Comparison of ENCODE assay signal across 8 mouse cellular contexts in the genomic region with DNA sequence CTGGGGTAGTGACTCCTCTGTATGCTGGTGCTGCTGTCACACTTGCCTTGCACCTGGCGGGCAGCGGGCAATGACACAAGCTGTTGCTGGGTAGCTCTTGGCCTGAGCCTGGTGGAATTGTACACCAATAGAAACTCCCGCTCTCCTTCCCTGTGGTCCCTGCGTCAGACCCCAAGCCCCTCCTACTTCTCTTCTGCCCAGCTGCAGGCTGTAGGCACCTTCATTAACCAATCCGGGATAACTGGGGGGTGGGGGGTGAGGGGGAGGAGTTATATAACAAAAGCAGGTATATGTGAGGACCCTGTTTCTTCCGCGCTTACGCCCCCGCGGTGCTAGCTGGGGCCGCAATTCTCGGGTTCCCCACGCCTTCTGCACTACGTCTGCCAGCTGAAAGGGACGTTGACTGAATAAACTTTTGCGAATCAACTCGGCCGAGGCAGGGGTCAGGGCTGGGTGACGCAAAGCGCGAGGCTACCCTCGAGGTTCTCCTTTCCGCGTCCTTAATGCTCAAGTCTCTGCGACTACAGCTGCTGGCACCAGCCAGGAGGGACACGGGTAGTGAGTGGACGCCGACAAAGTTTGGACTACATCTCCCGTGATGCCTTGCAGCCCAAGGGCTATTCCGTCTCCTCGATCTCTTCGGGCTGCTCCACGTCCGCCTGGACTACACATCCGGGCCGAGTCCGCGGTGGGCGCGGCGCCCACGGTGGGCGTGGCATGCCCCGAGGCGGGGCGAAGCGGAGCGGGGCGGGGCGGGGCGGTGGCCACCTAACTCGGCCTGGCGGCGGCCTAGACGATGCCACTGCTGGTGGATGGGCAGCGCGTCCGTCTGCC. TPM values are rescaled to one million over a fixed set of nuclear protein-coding genes. Genes with fewer than 3 reads are reported as not detected.
DNase-seq lines count a peak whose midpoint lies in the region; ATAC-seq and TF ChIP-seq lines count a peak whose summit lies in the region.

A gene (plus strand): TSS at position 286 of the 834 bp plus-strand sequence.

- no peaks in the 10 kb centered on the region; a peak in 1 of 4 replicates for H3K4me1 ChIP-seq in MEL (ENCODE audit: control insufficient read depth in 1 of 2, insufficient read depth in 2 of 2, low read length in 2 of 2)
- no peaks in the 10 kb centered on the region; the same call in 1 of the 2 replicates for H3K4me1 ChIP-seq in cerebellum, adult 2 months (ENCODE audit: control insufficient read depth, insufficient read depth, low read length)
- peaks cover 12% of the 10 kb centered on the region; the same call in 1 of the 2 replicates for H3K4me1 ChIP-seq in forebrain, postnatal 0 days (ENCODE audit: insufficient read depth)
- H3K4me1 ChIP-seq in lung, embryonic 15.5 days, result peaks cover 8% of the 10 kb centered on the region

- H3K36me3 ChIP-seq in MEL (ENCODE audit: control insufficient read depth in 1 of 2, insufficient read depth in 2 of 2, low read length in 2 of 2), result peaks cover 3 to 7% of the 10 kb centered on the region in 2 experiments; a peak in 3 of 4 replicates
- H3K36me3 ChIP-seq in forebrain, postnatal 0 days (ENCODE audit: insufficient read depth), result peaks cover 15% of the 10 kb centered on the region
- peaks cover 19% of the 10 kb centered on the region; the same call in 1 of the 2 replicates for H3K36me3 ChIP-seq in lung, embryonic 15.5 days

- H3K27me3 ChIP-seq in MEL (ENCODE audit: control insufficient read depth in 1 of 2, insufficient read depth in 2 of 2, low read length in 2 of 2), result no peaks in the 10 kb centered on the region
- no peaks in the 10 kb centered on the region for H3K27me3 ChIP-seq in cerebellum, adult 2 months (ENCODE audit: control insufficient read depth, insufficient read depth, low read length)
- H3K27me3 ChIP-seq in forebrain, postnatal 0 days (ENCODE audit: insufficient read depth, low read length), result no peaks in the 10 kb centered on the region
- H3K27me3 ChIP-seq in lung, embryonic 15.5 days, result no peaks in the 10 kb centered on the region

- ATAC-seq in forebrain, postnatal 0 days, result peak; percentile 96
- peak; percentile 97 for ATAC-seq in lung, embryonic 15.5 days (ENCODE audit: borderline replicate concordance, extremely low read depth, low FRiP score, low TSS enrichment)

- H3K79me2 ChIP-seq in MEL (ENCODE audit: control insufficient read depth, insufficient read depth, low read length, poor library complexity), result peaks cover 5% of the 10 kb centered on the region

- TF ChIP-seq POLR2A in MEL (IDR thresholded peaks at IDR 0.05; ENCODE audit: control insufficient read depth in 1 of 2, insufficient read depth in 1 of 2, low read depth in 1 of 2, low read length in 2 of 2, poor library complexity in 1 of 2), result peak in 1 of 2 experiments; percentile 19; a peak in 1 of 4 replicates
- TF ChIP-seq POLR2A in cerebellum, adult 2 months (IDR thresholded peaks at IDR 0.05; ENCODE audit: borderline replicate concordance, insufficient read depth, low read length), result peak; percentile 68

- TF ChIP-seq CTCF in MEL (IDR thresholded peaks at IDR 0.05 in 2 of 3, conservative IDR thresholded peaks at IDR 0.05 in 1 of 3; ENCODE audit: control insufficient read depth in 1 of 3, insufficient read depth in 1 of 3, low read depth in 2 of 3, low read length in 3 of 3, poor library complexity in 1 of 3, severe bottlenecking in 1 of 3), result no peak
- TF ChIP-seq CTCF in cerebellum, adult 2 months (IDR thresholded peaks at IDR 0.05; ENCODE audit: borderline replicate concordance, insufficient read depth, low read depth, low read length), result no peak
- TF ChIP-seq CTCF in forebrain, postnatal 0 days (IDR thresholded peaks at IDR 0.05; ENCODE audit: low read depth), result no peak

- peak within 1 kb of the TSS; percentile 76 for H3K9ac ChIP-seq in MEL (ENCODE audit: control insufficient read depth, low read depth, low read length, poor library complexity, severe bottlenecking)
- peak within 1 kb of the TSS; percentile 87 for H3K9ac ChIP-seq in forebrain, postnatal 0 days
- peak within 1 kb of the TSS; percentile 88 for H3K9ac ChIP-seq in lung, embryonic 15.5 days

- under 1% methylated on average over 58 of the region's 58 CpGs for WGBS in cerebellum, adult 2 months
- WGBS in forebrain, postnatal 0 days, result 4% methylated on average over 56 of the region's 58 CpGs
- under 1% methylated on average over 58 of the region's 58 CpGs for WGBS in lung, embryonic 15.5 days

- peak within 1 kb of the TSS; percentile 20 for H3K27ac ChIP-seq in MEL (ENCODE audit: control insufficient read depth, low read depth, low read length)
- peak within 1 kb of the TSS; percentile 74 for H3K27ac ChIP-seq in cerebellum, adult 2 months (ENCODE audit: insufficient read depth, low read length)
- peak within 1 kb of the TSS; percentile 93 for H3K27ac ChIP-seq in forebrain, postnatal 0 days (ENCODE audit: low read depth, low read length)
- H3K27ac ChIP-seq in lung, embryonic 15.5 days, result peak within 1 kb of the TSS; percentile 99

- no peaks in the 10 kb centered on the region for H3K9me3 ChIP-seq in MEL (replicated peaks; ENCODE audit: insufficient read depth, low read length)
- H3K9me3 ChIP-seq in forebrain, postnatal 0 days (ENCODE audit: low read length), result no peaks in the 10 kb centered on the region
- no peaks in the 10 kb centered on the region for H3K9me3 ChIP-seq in lung, embryonic 15.5 days

- peak within 1 kb of the TSS; percentile 69 for H3K4me2 ChIP-seq in forebrain, postnatal 0 days (ENCODE audit: low read depth)
- H3K4me2 ChIP-seq in lung, embryonic 15.5 days, result peak within 1 kb of the TSS; percentile 74

- DNase-seq in MEL (ENCODE audit: low read depth, low spot score), result peak; percentile 95
- peak; percentile 98 for DNase-seq in cerebellum, adult 2 months
- DNase-seq in forebrain, postnatal 0 days, result peak; percentile 94
- peak; percentile 98 for DNase-seq in heart, postnatal 4 days
- DNase-seq in layer of hippocampus, adult 8-10 months (ENCODE audit: low spot score in 2 of 2), result peak; percentile 93 to 95
- DNase-seq in ovary, adult 18-20 months (ENCODE audit: low spot score), result peak; percentile 96
- peak; percentile 92 for DNase-seq in thymus, postnatal 0 days (ENCODE audit: low spot score)

- no peak for TF ChIP-seq EP300 in MEL (IDR thresholded peaks at IDR 0.05; ENCODE audit: low read depth in 1 of 2, low read length in 2 of 2)

- peak within 1 kb of the TSS; percentile 73 to 94 for H3K4me3 ChIP-seq in MEL (ENCODE audit: control insufficient read depth in 1 of 2, insufficient read depth in 1 of 2, low read depth in 2 of 2, low read length in 2 of 2)
- H3K4me3 ChIP-seq in cerebellum, adult 2 months (replicated peaks; ENCODE audit: insufficient read depth, low read depth, low read length), result peak within 1 kb of the TSS; percentile 68
- peak within 1 kb of the TSS; percentile 83 for H3K4me3 ChIP-seq in forebrain, postnatal 0 days (ENCODE audit: low read depth, low read length)
- H3K4me3 ChIP-seq in lung, embryonic 15.5 days, result peak within 1 kb of the TSS; percentile 92

- TF ChIP-seq RAD21 in MEL (IDR thresholded peaks at IDR 0.05; ENCODE audit: low read depth, low read length), result no peak

TF ChIP-seq in MEL, 35 proteins besides CTCF, POLR2A, EP300 and RAD21 (continues in another document):
- no peak for TF ChIP-seq GATA1 (IDR thresholded peaks at IDR 0.05; ENCODE audit: low read depth, low read length)
- 0 out of 2 replicates have a peak, but pooled peaks have one; percentile 11 for TF ChIP-seq CHD1 (IDR thresholded peaks at IDR 0.05; ENCODE audit: low read depth, low read length)
- peak; percentile 69 for TF ChIP-seq NELFE (IDR thresholded peaks at IDR 0.05; ENCODE audit: low read depth, low read length)
- TF ChIP-seq SMC3 (IDR thresholded peaks at IDR 0.05; ENCODE audit: low read depth, low read length), result no peak
- TF ChIP-seq MYC (IDR thresholded peaks at IDR 0.05; ENCODE audit: low read depth, low read length), result 0 out of 2 replicates have a peak, but pooled peaks have one; percentile 33
- TF ChIP-seq TCF12 (IDR thresholded peaks at IDR 0.05; ENCODE audit: low read depth, low read length), result no peak
- TF ChIP-seq BHLHE40 (IDR thresholded peaks at IDR 0.05; ENCODE audit: borderline replicate concordance, low read depth, low read length), result no peak
- peak; percentile 31; the same call in 1 of the 2 replicates for TF ChIP-seq E2F4 (IDR thresholded peaks at IDR 0.05; ENCODE audit: borderline replicate concordance, low read depth, low read length)
- TF ChIP-seq GABPA (IDR thresholded peaks at IDR 0.05; ENCODE audit: low read depth, low read length), result no peak
- no peak for TF ChIP-seq MYB (IDR thresholded peaks at IDR 0.05; ENCODE audit: low read depth, low read length)
- TF ChIP-seq USF1 (IDR thresholded peaks at IDR 0.05; ENCODE audit: low read depth, low read length), result peak; percentile 16; the same call in 1 of the 2 replicates
- TF ChIP-seq KAT2A (conservative IDR thresholded peaks at IDR 0.05; ENCODE audit: low read depth, low read length), result peak; percentile 71; the same call in 1 of the 2 replicates
- TF ChIP-seq MAFK (IDR thresholded peaks at IDR 0.05; ENCODE audit: borderline replicate concordance, low read depth, low read length), result no peak
- peak; percentile 47; the same call in 1 of the 2 replicates for TF ChIP-seq POLR2AphosphoS2 (IDR thresholded peaks at IDR 0.05; ENCODE audit: low read length)
- TF ChIP-seq MEF2A (IDR thresholded peaks at IDR 0.05; ENCODE audit: extremely low read depth, insufficient replicate concordance, low read depth, low read length, poor library complexity, severe bottlenecking), result no peak
- TF ChIP-seq ZC3H11A (IDR thresholded peaks at IDR 0.05; ENCODE audit: low read depth, low read length), result no peak
- 0 out of 2 replicates have a peak, but pooled peaks have one; percentile 51 for TF ChIP-seq ZMIZ1 (IDR thresholded peaks at IDR 0.05; ENCODE audit: low read depth, low read length)
- no peak for TF ChIP-seq POLR2AphosphoS5 (IDR thresholded peaks at IDR 0.05; ENCODE audit: borderline replicate concordance, low read depth, low read length)
- 0 out of 2 replicates have a peak, but pooled peaks have one; percentile 21 for TF ChIP-seq NRF1 (IDR thresholded peaks at IDR 0.05; ENCODE audit: insufficient read depth, low read depth, low read length, poor library complexity, severe bottlenecking)

RNA-seq across cellular contexts. Expression of the gene that starts here (rescaled TPM):
- total RNA-seq in MEL (2012; rRNA removed), result 38.3 and 40.4 TPM in 2 replicates
- polyA plus RNA-seq in MEL (2012; ENCODE audit: insufficient read depth in 1 of 2, insufficient read length in 2 of 2, low read depth in 1 of 2, low replicate concordance in 2 of 2, missing spikeins in 1 of 2), result 10 to 100 TPM in 1 of 2 experiments, not detected in 1; 57.4 TPM
- polyA plus RNA-seq in cerebellum, adult 2 months (2012; rRNA removed), result 120 and 121 TPM in 2 replicates
- 163 and 181 TPM in 2 replicates for total RNA-seq in forebrain, postnatal 0 days (2014; rRNA removed)
- polyA plus RNA-seq in forebrain, postnatal 0 days (2015; fragmentation: Nextera tagmentation; extraction: Ambion mirVana), result 231 and 254 TPM in 2 replicates
- total RNA-seq in heart, postnatal 4 days (2021), result 10 to 100 TPM; 74.8 to 76.1 TPM
- 10 to 100 TPM; 90.5 to 94.1 (median 92.2) TPM for total RNA-seq in layer of hippocampus, adult 8-10 months (2022)
- polyA plus RNA-seq in lung, embryonic 15.5 days (2015; fragmentation: Nextera tagmentation; extraction: Ambion mirVana), result 160 and 163 TPM in 2 replicates
- polyA plus RNA-seq in thymus, postnatal 0 days (2015; fragmentation: Nextera tagmentation; extraction: Ambion mirVana), result 150 and 155 TPM in 2 replicates

Comparison
In these comparisons a context has a peak if more than half of its experiments do, and no peak if none do; other contexts are left out.
1. Peak in every context shown above with its lines: DNase-seq, ATAC-seq, H3K4me3 ChIP-seq and H3K27ac ChIP-seq.
2. H3K27ac ChIP-seq: peak in every context shown above with its lines; median percentile 99 in lung, embryonic 15.5 days; 93 in forebrain, postnatal 0 days; 74 in cerebellum, adult 2 months; 20 in MEL.